Mouse (Mus musculus) ES-E14 (cell line): ENCODE data around the gene Rab37. TPM values are rescaled to one million over a fixed set of nuclear protein-coding genes. Genes with fewer than 3 reads are reported as not detected.

Source experiments
- DNase-seq: peaks from one replicate; pipeline ENCODE4 v3.0.0-alpha.2; 2013; ENCODE audit warnings: low read depth, low spot score
- H3K27ac ChIP-seq: 2 replicates; pipeline ENCODE4 v1.5.1; 2012; ENCODE audit warnings: low read depth, mild to moderate bottlenecking, low read length, moderate library complexity, mixed read lengths; ENCODE audit not compliant: poor library complexity, insufficient read depth, severe bottlenecking
- H3K36me3 ChIP-seq: 2 replicates; pipeline ENCODE4 v1.6.1; 2012; ENCODE audit warnings: mild to moderate bottlenecking, low read length, moderate library complexity, mixed read lengths; ENCODE audit not compliant: control insufficient read depth, poor library complexity, insufficient read depth, severe bottlenecking
- H3K4me1 ChIP-seq, 2 experiments: fragments of 150-350 bp in 1 of 2; sonication (generic) in 1 of 2; 2 replicates each; pipeline ENCODE4 v1.6.1; 2012; ENCODE audit warnings: low read length in 2 of 2, mild to moderate bottlenecking in 1 of 2, mixed read lengths in 1 of 2; ENCODE audit not compliant: control insufficient read depth in 2 of 2, insufficient read depth in 2 of 2, poor library complexity in 1 of 2
- H3K4me3 ChIP-seq, 2 experiments: fragments of 150-350 bp in 1 of 2; sonication (generic) in 1 of 2; 2 replicates each; pipeline ENCODE4 v1.5.1; 2012; ENCODE audit warnings: low read length in 2 of 2, low read depth in 1 of 2, mild to moderate bottlenecking in 1 of 2, mixed read lengths in 1 of 2; ENCODE audit not compliant: insufficient read depth in 1 of 2, poor library complexity in 1 of 2, severe bottlenecking in 1 of 2
- H3K9ac ChIP-seq: 2 replicates; pipeline ENCODE4 v1.6.1; 2012; ENCODE audit warnings: low read depth, mild to moderate bottlenecking, low read length, mixed read lengths; ENCODE audit not compliant: poor library complexity, insufficient read depth, severe bottlenecking
- H3K9me3 ChIP-seq: fragments of 150-350 bp; sonication (generic); 2 replicates; pipeline ENCODE4 v1.6.1; 2012; ENCODE audit warnings: low read depth, mild to moderate bottlenecking, low read length; ENCODE audit not compliant: control insufficient read depth, insufficient read depth
- CHD2 ChIP-seq: IDR thresholded peaks from 2 replicates; pipeline ENCODE4 v1.6.1; 2014; ENCODE audit warnings: mild to moderate bottlenecking, low read depth, low read length, inconsistent platforms
- HCFC1 ChIP-seq: IDR thresholded peaks from 2 replicates; pipeline ENCODE4 v1.6.1; 2012; ENCODE audit warnings: low read length, inconsistent platforms, borderline replicate concordance; ENCODE audit not compliant: insufficient read depth
- MAFK ChIP-seq: IDR thresholded peaks from 2 replicates; pipeline ENCODE4 v1.6.1; 2014; ENCODE audit warnings: mild to moderate bottlenecking, low read depth, low read length, inconsistent platforms; ENCODE audit not compliant: insufficient read depth
- ZC3H11A ChIP-seq: IDR thresholded peaks from 2 replicates; pipeline ENCODE4 v1.6.1; 2012; ENCODE audit warnings: low read depth, mild to moderate bottlenecking, inconsistent platforms, low read length, borderline replicate concordance
- ZNF384 ChIP-seq: IDR thresholded peaks from 2 replicates; pipeline ENCODE4 v1.6.1; 2012; ENCODE audit warnings: low read depth, low read length, inconsistent platforms
- in situ Hi-C, 2 experiments: fragments of 600-800 bp; cut with MboI; formaldehyde crosslinking; loops; one replicate each; pipeline ENCODE4 v1.15.1; 2025; ENCODE audit warnings: low sequenced_read_pairs in 2 of 2, inconsistent platforms in 1 of 2; ENCODE audit not compliant: unreplicated experiment in 2 of 2
- total RNA-seq: library from RNA; depleted of rRNA; stranded (reverse); fragments of 300-350 nt; gene quantifications from 2 replicates; pipeline ENCODE4 v1.2.3, GENCODE M21; 2012

Gene Rab37
- total RNA-seq, 1 experiment = 0.67 TPM

GRCm38 (mm10) chr11:115066768-115067167 lies 24.5 kb upstream of the Rab37 start:
- Histone ChIP-seq H3K9me3 (no peaks in the 10 kb centered on the region), H3K27ac (no peak overlapping the region), H3K4me3 (no peak overlapping the region), H3K9ac (no peak overlapping the region), H3K36me3 (no peaks in the 10 kb centered on the region), H3K4me1 (peaks cover under 1 to 22% of the 10 kb centered on the region in 2 experiments; a peak in 2 of 4 replicates)
- DNase-seq = no peak
- TF ChIP-seq ZC3H11A (no peak), CHD2 (no peak), ZNF384 (peak; percentile 84), MAFK (no peak), HCFC1 (no peak)
- in situ Hi-C loops = no loop called here

- peaks cover 1 to 30% of the 10 kb centered on the region in 2 experiments; a peak in 2 of 4 replicates for H3K4me1 ChIP-seq
- H3K9me3 ChIP-seq = no peaks in the 10 kb centered on the region
- H3K36me3 ChIP-seq = no peaks in the 10 kb centered on the region
- peak; percentile 75 for DNase-seq
- peak overlapping the region; percentile 36; the same call in 1 of the 2 replicates for H3K27ac ChIP-seq
- in situ Hi-C loops = no loop called here
- no peak overlapping the region for H3K9ac ChIP-seq
- no peak overlapping the region for H3K4me3 ChIP-seq
- TF ChIP-seq HCFC1 = no peak
- TF ChIP-seq CHD2 = no peak; the same call in 1 of the 2 replicates
- TF ChIP-seq ZNF384 = no peak
- TF ChIP-seq ZC3H11A = no peak
- TF ChIP-seq MAFK = no peak
Observed at GRCm38 (mm10) chr11:115071015-115071551, 20.1 kb upstream of the Rab37 start.

GRCm38 (mm10) chr11:115071631-115072294 lies 19.5 kb upstream of the Rab37 start:
- no peaks in the 10 kb centered on the region for H3K36me3 ChIP-seq
- DNase-seq = no peak
- no peak overlapping the region for H3K9ac ChIP-seq
- H3K4me3 ChIP-seq = no peak overlapping the region
- in situ Hi-C loops = no loop called here
- TF ChIP-seq ZC3H11A (no peak), MAFK (no peak), CHD2 (no peak), HCFC1 (no peak), ZNF384 (no peak)
- peaks cover 1 to 30% of the 10 kb centered on the region in 2 experiments; a peak in 2 of 4 replicates for H3K4me1 ChIP-seq
- H3K9me3 ChIP-seq = no peaks in the 10 kb centered on the region
- peak overlapping the region; percentile 36; the same call in 1 of the 2 replicates for H3K27ac ChIP-seq

- no peaks in the 10 kb centered on the region for H3K36me3 ChIP-seq
- in situ Hi-C loops = no loop called here
- peaks cover 1 to 27% of the 10 kb centered on the region in 2 experiments; a peak in 2 of 4 replicates for H3K4me1 ChIP-seq
- H3K9me3 ChIP-seq = no peaks in the 10 kb centered on the region
- TF ChIP-seq HCFC1 (no peak), ZNF384 (no peak), ZC3H11A (no peak), CHD2 (no peak), MAFK (no peak)
- DNase-seq = no peak
- no peak overlapping the region for H3K4me3 ChIP-seq
- H3K9ac ChIP-seq = no peak overlapping the region
- no peak overlapping the region for H3K27ac ChIP-seq
Observed at GRCm38 (mm10) chr11:115073002-115073401, 18.2 kb upstream of the Rab37 start.
